Mouse (Mus musculus) erythroblast, adult 5-6 weeks (primary cell): ENCODE results near the gene Rrp12. TPM values are rescaled to one million over a fixed set of nuclear protein-coding genes. Genes with fewer than 3 reads are reported as not detected.

Experiments used
- ATAC-seq: replicated peaks from 2 replicates; pipeline ENCODE4 v1.8.0; 2016; ENCODE audit warnings: moderate number of reproducible peaks, mild to moderate bottlenecking, moderate TSS enrichment, inconsistent platforms; ENCODE audit not compliant: poor library complexity, low FRiP score, severe bottlenecking
- total RNA-seq, 2 experiments: library from RNA; stranded (forward) in 1 of 2; stranded (reverse) in 1 of 2; fragments of 150-400 nt in 1 of 2; fragments of 200-764, 138-1000 nt in 1 of 2; gene quantifications; 2 replicates each; pipeline versions ENCODE4 v1.2.3 to v1.2.4; 2015 to 2017; ENCODE audit warnings: low replicate concordance in 2 of 2

Gene Rrp12
- total RNA-seq, 2 experiments from 2014 or later: 2.6 to 2.9 TPM

GRCm38 (mm10) chr19:41852423-41852822 is 43.5 kb downstream of the Rrp12 start:
- ATAC-seq: no peak

- ATAC-seq: no peak
These were observed 45.0 kb downstream of the Rrp12 start for GRCm38 (mm10) chr19:41850719-41851543.

- ATAC-seq: no peak
These were observed 45.8 kb downstream of the Rrp12 start for GRCm38 (mm10) chr19:41850021-41850718.

GRCm38 (mm10) chr19:41847992-41848851 is 47.8 kb downstream of the Rrp12 start, which contains the start of gene Frat2:
Gene Frat2, minus strand, starts transcription at chr19:41848132.
- ATAC-seq: peak; percentile 96

GRCm38 (mm10) chr19:41847614-41847991 is 48.4 kb downstream of the Rrp12 start:
- ATAC-seq: peak; percentile 10; the same call in 1 of the 2 replicates

GRCm38 (mm10) chr19:41847091-41847581 is 48.8 kb downstream of the Rrp12 start:
- no peak for ATAC-seq

GRCm38 (mm10) chr19:41846366-41847090 is 49.4 kb downstream of the Rrp12 start:
- ATAC-seq: no peak

GRCm38 (mm10) chr19:41844345-41844744 is 51.6 kb downstream of the Rrp12 start:
- no peak for ATAC-seq

- no peak for ATAC-seq
These were observed 53.3 kb downstream of the Rrp12 start for GRCm38 (mm10) chr19:41842706-41843105.

- no peak for ATAC-seq
These were observed 53.8 kb downstream of the Rrp12 start for GRCm38 (mm10) chr19:41842196-41842595.

GRCm38 (mm10) chr19:41841105-41841750 is 54.7 kb downstream of the Rrp12 start:
- ATAC-seq: no peak

- ATAC-seq: no peak
These were observed 56.3 kb downstream of the Rrp12 start for GRCm38 (mm10) chr19:41839685-41840084.

GRCm38 (mm10) chr19:41838808-41839207 is 57.2 kb downstream of the Rrp12 start:
- ATAC-seq: no peak

- peak; percentile 25 for ATAC-seq
These were observed 58.1 kb downstream of the Rrp12 start for GRCm38 (mm10) chr19:41837917-41838261.

GRCm38 (mm10) chr19:41837194-41837916 is 58.6 kb downstream of the Rrp12 start:
- peak; percentile 57 for ATAC-seq

- ATAC-seq: no peak
These were observed 59.3 kb downstream of the Rrp12 start for GRCm38 (mm10) chr19:41836719-41837118.

GRCm38 (mm10) chr19:41835816-41836215 is 60.2 kb downstream of the Rrp12 start:
- ATAC-seq: peak; percentile 84

GRCm38 (mm10) chr19:41835407-41835806 is 60.6 kb downstream of the Rrp12 start:
- ATAC-seq: no peak
